Mouse (Mus musculus): Measurements from ENCODE around the gene Krt87. TPM values are rescaled to one million over a fixed set of nuclear protein-coding genes. Genes with fewer than 3 reads are reported as not detected.

Krt87 gene
- polyA plus RNA-seq, 1 experiment, result not detected

DNA sequence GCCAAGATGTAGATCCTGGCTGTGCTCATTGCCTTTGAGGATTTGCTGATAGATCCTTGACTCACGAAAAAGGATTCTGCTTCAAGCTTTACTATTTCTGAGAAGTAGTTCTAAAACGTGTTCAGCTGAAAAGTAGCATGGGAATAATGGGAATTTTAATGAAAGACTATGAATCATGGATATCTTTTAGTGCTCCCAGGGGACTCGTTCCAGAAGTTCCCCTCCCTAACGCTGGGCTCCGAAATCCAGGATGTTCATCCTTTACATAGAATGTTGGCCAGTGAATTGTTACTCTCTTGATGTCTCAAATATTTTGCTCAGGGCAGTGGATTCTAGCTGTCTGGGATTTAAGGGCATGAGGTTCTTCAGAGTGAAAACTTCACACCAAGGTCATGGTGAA, 46.4 kb downstream of the Krt87 start:
- Histone ChIP-seq H3K36me3 (ENCODE audit: control insufficient read depth, insufficient read depth) (no peaks in the 10 kb centered on the region), H3ac (ENCODE audit: control insufficient read depth, insufficient read length, low read depth) (no peak overlapping the region), H3K27me3 (ENCODE audit: control insufficient read depth, insufficient read depth, insufficient read length) (peaks cover 10% of the 10 kb centered on the region), H3K4me3 (ENCODE audit: insufficient read depth, poor library complexity, severe bottlenecking) (no peak overlapping the region), H3K79me3 (ENCODE audit: low read depth) (no peaks in the 10 kb centered on the region), H3K79me2 (ENCODE audit: control insufficient read depth, insufficient read depth) (no peaks in the 10 kb centered on the region)
- no peak for TF ChIP-seq MAX (IDR thresholded peaks at IDR 0.05)
- TF ChIP-seq FOSL1 (IDR thresholded peaks at IDR 0.05; ENCODE audit: insufficient read depth, low read length, poor library complexity, severe bottlenecking), result peak; percentile 41

- H3K79me3 ChIP-seq (ENCODE audit: low read depth), result no peaks in the 10 kb centered on the region
- peaks cover 4% of the 10 kb centered on the region for H3K27me3 ChIP-seq (ENCODE audit: control insufficient read depth, insufficient read depth, insufficient read length)
- TF ChIP-seq USF1 (IDR thresholded peaks at IDR 0.05; ENCODE audit: low read depth) (no peak), CTCF (IDR thresholded peaks at IDR 0.05; ENCODE audit: control insufficient read depth, insufficient read depth, insufficient read length) (no peak), MAX (IDR thresholded peaks at IDR 0.05) (no peak), FOSL1 (IDR thresholded peaks at IDR 0.05; ENCODE audit: insufficient read depth, low read length, poor library complexity, severe bottlenecking) (no peak), MYOD1 (IDR thresholded peaks at IDR 0.05; ENCODE audit: control insufficient read depth, insufficient read length, low read depth) (no peak), CEBPB (IDR thresholded peaks at IDR 0.05; ENCODE audit: low read depth) (no peak), MYOG (IDR thresholded peaks at IDR 0.05; ENCODE audit: control insufficient read depth, extremely low read depth, insufficient read length) (no peak)
Measured at GRCm38 (mm10) chr15:101390203-101390602, 48.4 kb downstream of the Krt87 start.

DNA sequence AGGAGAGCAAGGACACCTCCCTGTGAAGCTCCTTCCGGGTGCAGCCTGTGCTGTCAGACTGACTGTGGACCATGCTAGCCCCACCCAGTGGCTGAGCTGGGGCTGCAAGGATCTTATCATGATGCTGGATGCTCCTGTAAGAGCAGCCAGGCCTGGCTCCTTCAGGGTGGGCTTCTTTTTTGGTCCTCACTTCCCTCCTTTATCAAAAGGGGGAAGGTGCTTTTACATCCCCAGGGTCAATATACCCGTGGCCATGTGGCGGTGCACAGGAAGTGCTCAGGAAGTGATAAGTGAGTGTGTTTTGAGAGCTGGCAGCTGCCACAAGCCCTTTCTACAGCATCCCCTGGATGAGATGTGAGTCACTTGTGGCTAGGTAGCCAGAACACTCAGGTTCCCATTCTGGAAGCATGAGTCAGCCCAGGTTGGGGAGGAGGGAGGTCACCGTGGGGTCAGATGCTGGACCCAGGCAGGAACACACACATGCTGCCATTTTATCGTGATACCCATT, 50.5 kb downstream of the Krt87 start:
- H3K4me3 ChIP-seq (ENCODE audit: insufficient read depth, poor library complexity, severe bottlenecking), result no peak overlapping the region
- H3K27me3 ChIP-seq (ENCODE audit: control insufficient read depth, insufficient read depth, insufficient read length), result no peaks in the 10 kb centered on the region
- TF ChIP-seq MYOG (IDR thresholded peaks at IDR 0.05; ENCODE audit: control insufficient read depth, extremely low read depth, insufficient read length) (no peak), FOSL1 (IDR thresholded peaks at IDR 0.05; ENCODE audit: insufficient read depth, low read length, poor library complexity, severe bottlenecking) (peak; percentile 84), MAX (IDR thresholded peaks at IDR 0.05) (peak; percentile 77), CTCF (IDR thresholded peaks at IDR 0.05; ENCODE audit: control insufficient read depth, insufficient read depth, insufficient read length) (no peak), CEBPB (IDR thresholded peaks at IDR 0.05; ENCODE audit: low read depth) (no peak), MYOD1 (IDR thresholded peaks at IDR 0.05; ENCODE audit: control insufficient read depth, insufficient read length, low read depth) (peak; percentile 78), USF1 (IDR thresholded peaks at IDR 0.05; ENCODE audit: low read depth) (no peak)

More at GRCm38 (mm10) chr15:101390203-101390602, 48.4 kb downstream of the Krt87 start:
- Histone ChIP-seq H3K36me3 (ENCODE audit: control insufficient read depth, insufficient read depth) (no peaks in the 10 kb centered on the region), H3K4me3 (ENCODE audit: insufficient read depth, poor library complexity, severe bottlenecking) (no peak overlapping the region), H3ac (ENCODE audit: control insufficient read depth, insufficient read length, low read depth) (no peak overlapping the region), H3K79me2 (ENCODE audit: control insufficient read depth, insufficient read depth) (no peaks in the 10 kb centered on the region)

DNA sequence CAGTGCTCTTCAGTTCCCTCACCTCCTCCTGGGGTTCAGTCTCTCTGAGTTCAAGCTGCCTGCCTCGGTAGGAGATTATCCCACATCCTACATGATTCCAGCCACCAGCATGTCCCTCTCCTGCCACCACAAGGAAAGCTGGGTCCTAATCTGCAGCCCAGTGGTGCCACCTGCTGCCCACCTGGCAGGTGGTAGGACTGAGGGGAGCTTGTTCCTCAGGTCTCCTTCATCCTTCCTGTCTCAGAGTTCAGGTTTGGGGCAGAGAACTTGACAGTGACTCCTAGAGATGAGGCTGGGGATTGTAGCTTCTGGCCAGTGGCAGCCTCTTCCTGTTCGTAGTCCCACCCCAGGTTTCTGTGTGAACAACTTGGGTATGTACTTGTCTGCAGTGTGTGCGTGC, 51.4 kb downstream of the Krt87 start:
- TF ChIP-seq CTCF (IDR thresholded peaks at IDR 0.05; ENCODE audit: control insufficient read depth, insufficient read depth, insufficient read length), result peak; percentile 62
- TF ChIP-seq MAX (IDR thresholded peaks at IDR 0.05), result no peak
- Histone ChIP-seq H3K36me3 (ENCODE audit: control insufficient read depth, insufficient read depth) (no peaks in the 10 kb centered on the region), H3K4me3 (ENCODE audit: insufficient read depth, poor library complexity, severe bottlenecking) (no peak overlapping the region), H3K79me3 (ENCODE audit: low read depth) (no peaks in the 10 kb centered on the region), H3K27me3 (ENCODE audit: control insufficient read depth, insufficient read depth, insufficient read length) (no peaks in the 10 kb centered on the region), H3K79me2 (ENCODE audit: control insufficient read depth, insufficient read depth) (no peaks in the 10 kb centered on the region), H3ac (ENCODE audit: control insufficient read depth, insufficient read length, low read depth) (no peak overlapping the region)

More for the DNA sequence above, 50.5 kb downstream of the Krt87 start:
- Histone ChIP-seq H3K79me2 (ENCODE audit: control insufficient read depth, insufficient read depth) (no peaks in the 10 kb centered on the region), H3K79me3 (ENCODE audit: low read depth) (no peaks in the 10 kb centered on the region), H3ac (ENCODE audit: control insufficient read depth, insufficient read length, low read depth) (no peak overlapping the region), H3K36me3 (ENCODE audit: control insufficient read depth, insufficient read depth) (no peaks in the 10 kb centered on the region)

- no peak overlapping the region for H3K4me3 ChIP-seq (ENCODE audit: insufficient read depth, poor library complexity, severe bottlenecking)
- TF ChIP-seq USF1 (IDR thresholded peaks at IDR 0.05; ENCODE audit: low read depth) (no peak), MAX (IDR thresholded peaks at IDR 0.05) (no peak), CTCF (IDR thresholded peaks at IDR 0.05; ENCODE audit: control insufficient read depth, insufficient read depth, insufficient read length) (no peak), MYOD1 (IDR thresholded peaks at IDR 0.05; ENCODE audit: control insufficient read depth, insufficient read length, low read depth) (no peak), FOSL1 (IDR thresholded peaks at IDR 0.05; ENCODE audit: insufficient read depth, low read length, poor library complexity, severe bottlenecking) (no peak), CEBPB (IDR thresholded peaks at IDR 0.05; ENCODE audit: low read depth) (no peak), MYOG (IDR thresholded peaks at IDR 0.05; ENCODE audit: control insufficient read depth, extremely low read depth, insufficient read length) (no peak)
- H3ac ChIP-seq (ENCODE audit: control insufficient read depth, insufficient read length, low read depth), result no peak overlapping the region
- peaks cover 12% of the 10 kb centered on the region for H3K79me2 ChIP-seq (ENCODE audit: control insufficient read depth, insufficient read depth)
- no peaks in the 10 kb centered on the region for H3K27me3 ChIP-seq (ENCODE audit: control insufficient read depth, insufficient read depth, insufficient read length)
- no peaks in the 10 kb centered on the region for H3K36me3 ChIP-seq (ENCODE audit: control insufficient read depth, insufficient read depth)
- H3K79me3 ChIP-seq (ENCODE audit: low read depth), result peaks cover 3% of the 10 kb centered on the region
Measured at GRCm38 (mm10) chr15:101385064-101385463, 53.5 kb downstream of the Krt87 start.

- no peaks in the 10 kb centered on the region for H3K27me3 ChIP-seq (ENCODE audit: control insufficient read depth, insufficient read depth, insufficient read length)
- H3K36me3 ChIP-seq (ENCODE audit: control insufficient read depth, insufficient read depth), result no peaks in the 10 kb centered on the region
- H3ac ChIP-seq (ENCODE audit: control insufficient read depth, insufficient read length, low read depth), result no peak overlapping the region
- TF ChIP-seq MYOD1 (IDR thresholded peaks at IDR 0.05; ENCODE audit: control insufficient read depth, insufficient read length, low read depth), result peak; percentile 9
- TF ChIP-seq USF1 (IDR thresholded peaks at IDR 0.05; ENCODE audit: low read depth), result no peak
- peaks cover 3% of the 10 kb centered on the region for H3K79me3 ChIP-seq (ENCODE audit: low read depth)
- peaks cover 12% of the 10 kb centered on the region for H3K79me2 ChIP-seq (ENCODE audit: control insufficient read depth, insufficient read depth)
- no peak overlapping the region for H3K4me3 ChIP-seq (ENCODE audit: insufficient read depth, poor library complexity, severe bottlenecking)
Measured at GRCm38 (mm10) chr15:101384610-101385009, 54.0 kb downstream of the Krt87 start.

All from C2C12 (cell line).